Mouse (Mus musculus): ENCODE measurements around the gene Rps12-ps3. TPM values are rescaled to one million over a fixed set of nuclear protein-coding genes. Genes with fewer than 3 reads are reported as not detected.

Gene Rps12-ps3
- total and polyA plus RNA-seq, 3 experiments: 662 to 4,283 TPM; not detected in 1

GRCm38 (mm10) chr19:59363666-59364065 lies 41.6 kb downstream of the Rps12-ps3 start:
- Histone ChIP-seq H3K79me2 (ENCODE audit: control insufficient read depth, insufficient read depth, low read length, poor library complexity) (no peaks in the 10 kb centered on the region), H3K27ac (ENCODE audit: control insufficient read depth, low read depth, low read length) (no peak overlapping the region), H3K4me3 (ENCODE audit: control insufficient read depth in 1 of 2, insufficient read depth in 1 of 2, low read depth in 2 of 2, low read length in 2 of 2) (no peak overlapping the region), H3K9me3 (replicated peaks; ENCODE audit: insufficient read depth, low read length) (no peaks in the 10 kb centered on the region), H3K9ac (ENCODE audit: control insufficient read depth, low read depth, low read length, poor library complexity, severe bottlenecking) (no peak overlapping the region), H3K4me1 (ENCODE audit: control insufficient read depth in 1 of 2, insufficient read depth in 2 of 2, low read length in 2 of 2) (peaks cover 21 to 30% of the 10 kb centered on the region in 2 experiments), H3K27me3 (ENCODE audit: control insufficient read depth in 1 of 2, insufficient read depth in 2 of 2, low read length in 2 of 2) (no peaks in the 10 kb centered on the region), H3K36me3 (ENCODE audit: control insufficient read depth in 1 of 2, insufficient read depth in 2 of 2, low read length in 2 of 2) (peaks cover 0 to 28% of the 10 kb centered on the region in 2 experiments; a peak in 2 of 4 replicates)
- TF ChIP-seq SIN3A (IDR thresholded peaks at IDR 0.05; ENCODE audit: low read length) (no peak), USF2 (IDR thresholded peaks at IDR 0.05; ENCODE audit: borderline replicate concordance in 1 of 2, insufficient read depth in 1 of 2, low read depth in 1 of 2, low read length in 2 of 2) (no peak), ELF1 (IDR thresholded peaks at IDR 0.05; ENCODE audit: low read depth, low read length) (no peak), POLR2AphosphoS2 (IDR thresholded peaks at IDR 0.05; ENCODE audit: low read length) (no peak), ZC3H11A (IDR thresholded peaks at IDR 0.05; ENCODE audit: low read depth, low read length) (no peak), UBTF (IDR thresholded peaks at IDR 0.05; ENCODE audit: borderline replicate concordance, insufficient read depth, low read depth, low read length) (no peak), TBP (IDR thresholded peaks at IDR 0.05; ENCODE audit: low read depth, low read length) (no peak), MEF2A (IDR thresholded peaks at IDR 0.05; ENCODE audit: extremely low read depth, insufficient replicate concordance, low read depth, low read length, poor library complexity, severe bottlenecking) (no peak), JUND (IDR thresholded peaks at IDR 0.05; ENCODE audit: low read depth, low read length) (no peak), CHD2 (IDR thresholded peaks at IDR 0.05; ENCODE audit: low read length) (no peak), MXI1 (IDR thresholded peaks at IDR 0.05; ENCODE audit: low read depth, low read length) (no peak), POLR2A (IDR thresholded peaks at IDR 0.05; ENCODE audit: control insufficient read depth in 1 of 2, insufficient read depth in 1 of 2, low read depth in 1 of 2, low read length in 2 of 2, poor library complexity in 1 of 2) (no peak)
- no peak for DNase-seq (ENCODE audit: low read depth, low spot score)

DNA sequence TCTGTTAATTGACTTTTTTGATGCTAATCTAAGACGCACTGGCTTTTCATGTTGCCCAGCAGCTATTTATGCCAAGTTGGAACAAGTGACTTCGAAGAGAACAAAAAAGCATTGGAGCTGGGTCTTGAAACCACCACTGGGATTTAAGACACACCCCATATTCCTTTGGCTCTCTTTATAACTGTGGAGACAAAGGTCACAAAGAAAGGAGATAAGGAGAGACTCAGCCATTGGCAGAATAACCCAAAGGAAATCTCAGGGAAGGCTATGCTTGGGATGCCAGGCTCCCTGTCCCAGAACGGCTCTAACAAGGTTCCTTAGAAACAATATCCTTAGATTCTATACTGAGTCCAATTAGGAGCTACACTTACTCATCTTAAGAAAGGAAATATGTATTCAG lies 44.6 kb downstream of the Rps12-ps3 start:
- Histone ChIP-seq H3K36me3 (ENCODE audit: control insufficient read depth in 1 of 2, insufficient read depth in 2 of 2, low read length in 2 of 2) (peaks cover 0 to 8% of the 10 kb centered on the region in 2 experiments; a peak in 2 of 4 replicates), H3K27me3 (ENCODE audit: control insufficient read depth in 1 of 2, insufficient read depth in 2 of 2, low read length in 2 of 2) (no peaks in the 10 kb centered on the region), H3K27ac (ENCODE audit: control insufficient read depth, low read depth, low read length) (no peak overlapping the region), H3K79me2 (ENCODE audit: control insufficient read depth, insufficient read depth, low read length, poor library complexity) (no peaks in the 10 kb centered on the region), H3K9me3 (replicated peaks; ENCODE audit: insufficient read depth, low read length) (no peaks in the 10 kb centered on the region), H3K4me3 (ENCODE audit: control insufficient read depth in 1 of 2, insufficient read depth in 1 of 2, low read depth in 2 of 2, low read length in 2 of 2) (no peak overlapping the region), H3K4me1 (ENCODE audit: control insufficient read depth in 1 of 2, insufficient read depth in 2 of 2, low read length in 2 of 2) (peaks cover 3 to 12% of the 10 kb centered on the region in 2 experiments), H3K9ac (ENCODE audit: control insufficient read depth, low read depth, low read length, poor library complexity, severe bottlenecking) (no peak overlapping the region)
- TF ChIP-seq HCFC1 (IDR thresholded peaks at IDR 0.05; ENCODE audit: low read depth, low read length) (no peak), USF2 (IDR thresholded peaks at IDR 0.05; ENCODE audit: borderline replicate concordance in 1 of 2, insufficient read depth in 1 of 2, low read depth in 1 of 2, low read length in 2 of 2) (no peak), EP300 (IDR thresholded peaks at IDR 0.05; ENCODE audit: low read depth in 1 of 2, low read length in 2 of 2) (no peak), NELFE (IDR thresholded peaks at IDR 0.05; ENCODE audit: low read depth, low read length) (no peak), MAFK (IDR thresholded peaks at IDR 0.05; ENCODE audit: borderline replicate concordance, low read depth, low read length) (no peak)
- DNase-seq (ENCODE audit: low read depth, low spot score): no peak

All from MEL (cell line).